Mouse (Mus musculus) MEL (cell line): ENCODE data around the gene Plcb1.

Experiments used
- CTCF ChIP-seq, 3 experiments: IDR thresholded peaks in 2 of 3; conservative IDR thresholded peaks in 1 of 3; 2 replicates each; pipeline ENCODE4 v1.5.1; 2011 to 2012; ENCODE audit warnings: low read length in 3 of 3, low read depth in 2 of 3, mild to moderate bottlenecking in 2 of 3, improper control_type of control experiment in 1 of 3, inconsistent platforms in 1 of 3, mixed read lengths in 1 of 3, moderate library complexity in 1 of 3; ENCODE audit not compliant: control insufficient read depth in 1 of 3, insufficient read depth in 1 of 3, poor library complexity in 1 of 3, severe bottlenecking in 1 of 3
- GATA1 ChIP-seq: IDR thresholded peaks from 2 replicates; pipeline ENCODE4 v1.6.1; 2011; ENCODE audit warnings: low read depth, low read length, improper control_type of control experiment
- MAFK ChIP-seq: IDR thresholded peaks from 2 replicates; pipeline ENCODE4 v1.6.1; 2011; ENCODE audit warnings: low read depth, mild to moderate bottlenecking, low read length, improper control_type of control experiment, borderline replicate concordance
- POLR2A ChIP-seq, 2 experiments: IDR thresholded peaks; 2 replicates each; pipeline ENCODE4 v1.6.1; 2011 to 2012; ENCODE audit warnings: low read length in 2 of 2, mild to moderate bottlenecking in 2 of 2, control low read depth in 1 of 2, improper control_type of control experiment in 1 of 2, low read depth in 1 of 2, moderate library complexity in 1 of 2; ENCODE audit not compliant: control insufficient read depth in 1 of 2, insufficient read depth in 1 of 2, poor library complexity in 1 of 2

GRCm38 (mm10) chr2:135019588-135019987, 233.7 kb downstream of the Plcb1 start:
- TF ChIP-seq GATA1, result no peak
- no peak for TF ChIP-seq MAFK
- no peak for TF ChIP-seq POLR2A (IDR thresholded peaks at IDR 0.05; ENCODE audit: control insufficient read depth in 1 of 2, insufficient read depth in 1 of 2, low read depth in 1 of 2, low read length in 2 of 2, poor library complexity in 1 of 2)
- no peak for TF ChIP-seq CTCF (IDR thresholded peaks at IDR 0.05 in 2 of 3, conservative IDR thresholded peaks at IDR 0.05 in 1 of 3; ENCODE audit: control insufficient read depth in 1 of 3, insufficient read depth in 1 of 3, low read depth in 2 of 3, low read length in 3 of 3, poor library complexity in 1 of 3, severe bottlenecking in 1 of 3)
